ENCODE assay signal across 22 mouse cellular contexts in the genomic region with DNA sequence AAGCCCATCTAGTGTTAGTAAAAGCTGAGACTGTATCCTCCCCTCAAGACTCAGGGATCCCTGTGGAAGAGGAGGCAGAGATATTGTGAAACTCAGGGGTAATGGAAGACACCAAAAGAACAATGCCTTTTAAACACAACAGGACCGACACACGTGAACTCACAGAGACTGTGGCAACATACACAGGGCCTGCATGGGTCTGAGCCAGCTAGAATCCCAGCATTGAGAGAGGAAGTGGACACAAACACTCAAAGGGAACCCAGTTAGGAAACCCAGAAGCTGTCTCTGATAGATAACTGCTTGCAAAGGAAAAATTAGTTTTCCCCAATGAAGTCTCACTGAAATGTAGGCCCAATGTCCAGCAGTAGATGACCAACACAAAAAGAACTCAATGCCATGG.
"Had no signal": no experiment of that assay in that cellular context is flagged by ENCODE, and none has a peak within 500 bp of the region (broad histone marks: within the 10 kb centered on the region; RNA-seq: fewer than 3 reads in every experiment).

No protein-coding gene starts in this region.

- H3K4me3 ChIP-seq: liver, embryonic 13.5 days; liver, embryonic 15.5 days; lung, embryonic 15.5 days; midbrain, embryonic 13.5 days; myocyte; neural tube, embryonic 13.5 days; neural tube, embryonic 15.5 days had no signal

- H3K27me3 ChIP-seq: liver, embryonic 13.5 days; liver, embryonic 15.5 days; lung, embryonic 15.5 days; midbrain, embryonic 13.5 days; neural tube, embryonic 13.5 days; neural tube, embryonic 15.5 days had no signal

- H3K9me3 ChIP-seq: liver, embryonic 13.5 days; liver, embryonic 15.5 days; lung, embryonic 15.5 days; midbrain, embryonic 13.5 days; neural tube, embryonic 13.5 days; neural tube, embryonic 15.5 days had no signal

- H3K36me3 ChIP-seq: liver, embryonic 13.5 days; liver, embryonic 15.5 days; lung, embryonic 15.5 days; midbrain, embryonic 13.5 days; neural tube, embryonic 13.5 days; neural tube, embryonic 15.5 days had no signal

- H3K4me1 ChIP-seq: liver, embryonic 13.5 days; liver, embryonic 15.5 days; lung, embryonic 15.5 days; midbrain, embryonic 13.5 days; neural tube, embryonic 13.5 days; neural tube, embryonic 15.5 days had no signal

- H3K27ac ChIP-seq: liver, embryonic 13.5 days; liver, embryonic 15.5 days; lung, embryonic 15.5 days; midbrain, embryonic 13.5 days; neural tube, embryonic 13.5 days; neural tube, embryonic 15.5 days had no signal

- DNase-seq: liver, embryonic 13.5 days; liver, postnatal 0 days; lung, adult 2 months; lung, postnatal 14 days; lung, postnatal 4 days; retina, postnatal 1 day; right cerebral cortex, adult 18-20 months; right cerebral cortex, postnatal 25 days; right cerebral cortex, postnatal 4 days; spleen, adult 18-20 months; thymus, adult 18-20 months; thymus, postnatal 25 days; thymus, postnatal 4 days had no signal

- H3K9ac ChIP-seq: liver, embryonic 13.5 days; liver, embryonic 15.5 days; liver, postnatal 0 days; lung, embryonic 15.5 days; midbrain, embryonic 13.5 days; neural tube, embryonic 13.5 days; neural tube, embryonic 15.5 days had no signal

- ATAC-seq: liver, postnatal 0 days; midbrain, embryonic 13.5 days; midbrain, embryonic 16.5 days had no signal

- H3K4me2 ChIP-seq: liver, embryonic 11.5 days; liver, embryonic 13.5 days; liver, embryonic 15.5 days; lung, embryonic 15.5 days; midbrain, embryonic 11.5 days; midbrain, embryonic 13.5 days; neural tube, embryonic 13.5 days; neural tube, embryonic 15.5 days had no signal
